Mouse (Mus musculus) C2C12 (cell line): ENCODE data around the gene Shisa7.

Experiments used
- CEBPB ChIP-seq: IDR thresholded peaks from one replicate; pipeline ENCODE4 v1.6.1; 2011; ENCODE audit warnings: low read depth, mild to moderate bottlenecking, control low read depth, moderate library complexity
- CTCF ChIP-seq: IDR thresholded peaks from one replicate; pipeline ENCODE4 v1.5.1; 2011; ENCODE audit not compliant: control insufficient read depth, insufficient read depth, insufficient read length
- FOSL1 ChIP-seq: IDR thresholded peaks from one replicate; pipeline ENCODE4 v1.8.0; 2011; ENCODE audit warnings: mild to moderate bottlenecking, low read length; ENCODE audit not compliant: poor library complexity, insufficient read depth, severe bottlenecking
- MAX ChIP-seq: IDR thresholded peaks from one replicate; pipeline ENCODE4 v1.6.1; 2011; ENCODE audit warnings: mild to moderate bottlenecking, control low read depth

DNA sequence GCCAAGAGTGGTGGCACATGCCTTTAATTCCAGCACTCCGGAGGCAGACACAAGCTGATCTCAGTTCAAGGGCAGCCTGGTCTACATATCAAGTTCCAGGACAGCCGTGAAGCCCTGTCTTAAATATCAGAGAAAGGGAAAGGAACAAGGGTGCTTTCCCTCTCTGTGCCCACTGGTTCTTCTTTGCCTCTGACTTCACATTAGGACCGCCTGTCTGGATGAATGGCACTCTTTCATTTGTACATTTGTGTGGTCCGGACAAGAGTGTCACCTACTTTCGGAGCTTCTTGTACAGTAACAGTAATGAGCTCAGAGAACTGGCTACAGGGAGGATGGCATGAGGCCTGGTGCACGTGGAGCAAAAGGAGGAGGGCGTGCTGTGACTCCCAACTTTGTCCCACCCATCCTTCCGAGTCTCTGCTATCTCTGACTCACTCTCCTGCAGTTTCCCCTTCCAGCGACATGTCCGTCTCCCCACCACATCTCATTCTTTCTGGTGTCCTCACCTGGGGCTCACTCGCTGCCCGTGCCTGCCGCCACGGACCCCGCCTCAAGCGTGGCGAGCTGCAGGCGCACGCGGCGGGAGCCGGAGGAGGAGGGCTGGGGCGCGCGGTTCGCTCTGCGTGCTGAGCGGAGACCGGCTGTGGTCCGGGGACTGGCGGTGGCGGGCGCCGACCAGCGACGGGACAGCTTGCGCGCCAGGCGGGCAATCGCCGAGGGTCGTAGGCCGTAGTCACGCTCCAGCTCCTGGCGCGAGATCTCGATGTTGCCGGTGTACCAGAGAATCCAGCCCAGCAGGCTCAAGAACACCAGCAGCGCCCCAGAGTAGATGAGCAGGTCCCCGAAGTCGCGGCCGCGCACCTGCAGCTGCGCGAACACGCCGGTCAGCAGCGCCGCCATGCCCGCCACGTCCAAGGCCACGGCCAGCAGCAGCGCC lies 55.7 kb downstream of the Shisa7 start:
- TF ChIP-seq CTCF, result peak; percentile 25
- peak; percentile 97 for TF ChIP-seq MAX
- TF ChIP-seq FOSL1, result no peak
- no peak for TF ChIP-seq CEBPB
